Mouse (Mus musculus) heart, postnatal 0 days (tissue): ENCODE results near the gene Nxpe3.

Experiments
- CTCF ChIP-seq: IDR thresholded peaks from 2 replicates; pipeline ENCODE4 v1.5.1; 2016; ENCODE audit warnings: antibody characterized with exemption, control low read depth, low read depth
- EP300 ChIP-seq: IDR thresholded peaks from 2 replicates; pipeline ENCODE4 v1.6.1; 2016; ENCODE audit warnings: antibody characterized with exemption, low read depth

DNA sequence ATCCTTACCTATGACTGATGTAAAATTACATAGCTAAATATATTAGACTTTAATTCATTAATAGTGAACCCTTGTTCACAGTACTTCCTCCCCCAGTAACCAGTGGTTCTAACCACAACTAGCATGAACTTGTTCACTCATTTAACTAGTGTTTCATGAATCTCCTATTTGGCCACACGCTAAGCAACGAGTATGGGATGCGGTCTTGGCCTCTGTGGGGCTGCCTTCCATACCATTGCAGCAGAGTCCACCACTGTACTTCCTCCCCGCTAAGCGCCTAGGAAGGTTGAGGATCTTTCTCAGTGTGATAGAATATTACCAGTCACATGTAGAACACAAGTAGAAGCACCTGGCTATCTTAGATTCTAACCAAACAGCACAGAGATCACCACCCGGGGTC is 85.7 kb downstream of the Nxpe3 start:
- TF ChIP-seq CTCF (no peak), EP300 (no peak)
